Mouse (Mus musculus) C2C12 (cell line): Measurements from ENCODE around the gene Hoxb6. TPM values are rescaled to one million over a fixed set of nuclear protein-coding genes. Genes with fewer than 3 reads are reported as not detected.

Experiments
- H3K27me3 ChIP-seq: one replicate; pipeline ENCODE4 v1.6.1; 2011; ENCODE audit not compliant: control insufficient read depth, insufficient read depth, insufficient read length
- H3K36me3 ChIP-seq: one replicate; pipeline ENCODE4 v1.6.1; 2011; ENCODE audit not compliant: control insufficient read depth, insufficient read depth
- H3K4me3 ChIP-seq: one replicate; pipeline ENCODE4 v1.5.1; 2011; ENCODE audit warnings: mild to moderate bottlenecking, control low read depth; ENCODE audit not compliant: poor library complexity, insufficient read depth, severe bottlenecking
- H3K79me2 ChIP-seq: one replicate; pipeline ENCODE4 v1.6.1; 2011; ENCODE audit not compliant: control insufficient read depth, insufficient read depth
- H3K79me3 ChIP-seq: one replicate; pipeline ENCODE4 v1.6.1; 2011; ENCODE audit warnings: low read depth, control low read depth
- H3ac ChIP-seq: one replicate; pipeline ENCODE3; 2011; ENCODE audit warnings: low read depth; ENCODE audit not compliant: control insufficient read depth, insufficient read length
- CEBPB ChIP-seq: IDR thresholded peaks from one replicate; pipeline ENCODE4 v1.6.1; 2011; ENCODE audit warnings: low read depth, mild to moderate bottlenecking, control low read depth, moderate library complexity
- CTCF ChIP-seq: IDR thresholded peaks from one replicate; pipeline ENCODE4 v1.5.1; 2011; ENCODE audit not compliant: control insufficient read depth, insufficient read depth, insufficient read length
- FOSL1 ChIP-seq: IDR thresholded peaks from one replicate; pipeline ENCODE4 v1.8.0; 2011; ENCODE audit warnings: mild to moderate bottlenecking, low read length; ENCODE audit not compliant: poor library complexity, insufficient read depth, severe bottlenecking
- MAX ChIP-seq: IDR thresholded peaks from one replicate; pipeline ENCODE4 v1.6.1; 2011; ENCODE audit warnings: mild to moderate bottlenecking, control low read depth
- MYOD1 ChIP-seq: IDR thresholded peaks from one replicate; pipeline ENCODE4 v1.6.1; 2011; ENCODE audit warnings: low read depth; ENCODE audit not compliant: control insufficient read depth, insufficient read length
- MYOG ChIP-seq: IDR thresholded peaks from one replicate; pipeline ENCODE4 v1.6.1; 2011; ENCODE audit not compliant: control insufficient read depth, insufficient read length; ENCODE audit errors: extremely low read depth
- USF1 ChIP-seq: IDR thresholded peaks from one replicate; pipeline ENCODE4 v1.6.1; 2011; ENCODE audit warnings: low read depth, mild to moderate bottlenecking, control low read depth, moderate library complexity
- polyA plus RNA-seq: library from polyadenylated mRNA; unstranded; fragments of >200 nt; fragmentation: generic; extraction: Trizol; gene quantifications from one replicate; pipeline ENCODE4 v1.2.1, GENCODE M21; 2012; ENCODE audit warnings: missing spikeins

Gene Hoxb6
- polyA plus RNA-seq, 1 experiment, result 0.05 TPM

- TF ChIP-seq MYOG, result no peak
- no peak for TF ChIP-seq FOSL1
- no peak for TF ChIP-seq MAX
- TF ChIP-seq MYOD1, result no peak
- TF ChIP-seq USF1, result no peak
- no peak for TF ChIP-seq CEBPB
- no peak for TF ChIP-seq CTCF
- peaks cover 86% of the 10 kb centered on the region for H3K27me3 ChIP-seq
- H3K79me3 ChIP-seq, result no peaks in the 10 kb centered on the region
- H3K4me3 ChIP-seq, result no peak within 1 kb of the TSS
- H3K79me2 ChIP-seq, result no peaks in the 10 kb centered on the region
- no peak within 1 kb of the TSS for H3ac ChIP-seq
- no peaks in the 10 kb centered on the region for H3K36me3 ChIP-seq
Observed at GRCm38 (mm10) chr11:96281855-96282570, 10.3 kb upstream of the Hoxb6 start, which contains the start of gene Hoxb8. Hoxb8 (plus strand) TSS chr11:96281905.

- Histone ChIP-seq H3K27me3 (peaks cover 86% of the 10 kb centered on the region), H3K79me3 (no peaks in the 10 kb centered on the region), H3K79me2 (no peaks in the 10 kb centered on the region), H3K36me3 (no peaks in the 10 kb centered on the region), H3K4me3 (no peak overlapping the region), H3ac (peak overlapping the region; percentile 47)
- TF ChIP-seq MAX, result no peak
- TF ChIP-seq CEBPB, result no peak
- TF ChIP-seq MYOD1, result no peak
- no peak for TF ChIP-seq FOSL1
- no peak for TF ChIP-seq CTCF
- no peak for TF ChIP-seq MYOG
Observed at GRCm38 (mm10) chr11:96282795-96283430, 9.4 kb upstream of the Hoxb6 start.

- H3K27me3 ChIP-seq, result peaks cover 92% of the 10 kb centered on the region
- H3K79me3 ChIP-seq, result no peaks in the 10 kb centered on the region
- no peaks in the 10 kb centered on the region for H3K79me2 ChIP-seq
- H3K36me3 ChIP-seq, result no peaks in the 10 kb centered on the region
- no peak overlapping the region for H3K4me3 ChIP-seq
- peak overlapping the region; percentile 44 for H3ac ChIP-seq
- TF ChIP-seq MAX, result no peak
- no peak for TF ChIP-seq MYOG
- TF ChIP-seq CEBPB, result no peak
- no peak for TF ChIP-seq CTCF
- TF ChIP-seq FOSL1, result no peak
- no peak for TF ChIP-seq USF1
- TF ChIP-seq MYOD1, result no peak
Observed at GRCm38 (mm10) chr11:96284041-96284749, 8.1 kb upstream of the Hoxb6 start.

- peaks cover 91% of the 10 kb centered on the region for H3K27me3 ChIP-seq
Observed at GRCm38 (mm10) chr11:96284774-96285734, 7.2 kb upstream of the Hoxb6 start.

More at GRCm38 (mm10) chr11:96284774-96285734, 7.2 kb upstream of the Hoxb6 start:
- H3K79me3 ChIP-seq, result no peaks in the 10 kb centered on the region
- H3K79me2 ChIP-seq, result no peaks in the 10 kb centered on the region
- no peaks in the 10 kb centered on the region for H3K36me3 ChIP-seq
- H3K4me3 ChIP-seq, result no peak overlapping the region
- H3ac ChIP-seq, result no peak overlapping the region
- TF ChIP-seq MYOG (no peak), CEBPB (no peak), MYOD1 (no peak), CTCF (no peak), MAX (no peak), USF1 (no peak), FOSL1 (no peak)
